Mouse (Mus musculus) thymus, postnatal 10 days (tissue): ENCODE results near the gene Gm4303.
A peak's percentile ranks its signal among the peaks of the same experiment; 100 is the strongest.
"Not testable (repeated sequence)": the region's sequence is repeated elsewhere in the genome, so short reads cannot be mapped to it uniquely, and the experiment has no call there.

Experiments used
- DNase-seq, 2 experiments: peaks; one replicate each; pipeline ENCODE4 v3.0.0; 2021; ENCODE audit warnings: low spot score in 2 of 2

The Gm4303 gene

GRCm38 (mm10) chr10:100345672-100346071 is at the start of gene Gm4303:
Gm4303 (plus strand) TSS chr10:100345972.
- DNase-seq = not testable (repeated sequence)

DNA sequence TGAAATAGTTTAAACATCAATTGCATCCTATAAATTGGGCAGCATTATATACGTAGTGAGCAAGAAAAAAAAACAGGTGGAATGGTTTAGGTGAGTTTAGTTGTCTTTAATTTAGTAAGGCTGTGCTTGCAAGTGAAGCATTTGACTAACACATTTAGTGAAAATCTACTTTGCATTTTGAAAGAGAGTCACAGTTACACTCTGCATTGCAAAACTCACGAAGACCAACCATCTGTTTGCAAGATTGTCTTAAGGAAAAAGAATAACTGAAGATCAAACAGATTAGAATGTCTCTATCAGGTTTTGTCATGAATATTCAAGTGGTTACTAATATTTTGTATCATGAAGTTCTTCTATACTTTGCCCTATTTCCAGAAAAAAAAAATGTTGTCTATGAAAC is 49.7 kb upstream of the Gm4303 start:
- no peak for DNase-seq

DNA sequence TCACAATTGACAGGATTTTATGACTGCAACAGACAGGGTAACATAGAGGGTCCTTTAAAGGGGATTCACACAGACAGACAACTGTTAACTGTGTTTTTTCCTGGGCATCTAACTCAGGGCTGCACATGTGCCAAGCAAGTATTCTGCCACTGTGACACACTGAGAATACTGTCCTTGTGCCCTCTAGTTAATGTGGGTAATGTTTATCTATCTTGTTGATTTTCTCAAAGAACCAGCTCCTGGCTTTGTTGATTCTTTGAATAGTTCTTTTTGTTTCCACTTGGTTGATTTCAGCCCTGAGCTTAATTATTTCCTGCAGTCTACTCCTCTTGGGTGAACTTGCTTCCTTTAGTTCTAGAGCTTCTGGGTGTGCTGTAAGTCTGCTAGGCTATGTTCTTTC is 45.7 kb upstream of the Gm4303 start:
- DNase-seq = not testable (repeated sequence)

GRCm38 (mm10) chr10:100335376-100335775 is 10.4 kb upstream of the Gm4303 start, which contains the start of gene Gm4301:
Gm4301 (plus strand) TSS chr10:100335676.
- not testable (repeated sequence) for DNase-seq

DNA sequence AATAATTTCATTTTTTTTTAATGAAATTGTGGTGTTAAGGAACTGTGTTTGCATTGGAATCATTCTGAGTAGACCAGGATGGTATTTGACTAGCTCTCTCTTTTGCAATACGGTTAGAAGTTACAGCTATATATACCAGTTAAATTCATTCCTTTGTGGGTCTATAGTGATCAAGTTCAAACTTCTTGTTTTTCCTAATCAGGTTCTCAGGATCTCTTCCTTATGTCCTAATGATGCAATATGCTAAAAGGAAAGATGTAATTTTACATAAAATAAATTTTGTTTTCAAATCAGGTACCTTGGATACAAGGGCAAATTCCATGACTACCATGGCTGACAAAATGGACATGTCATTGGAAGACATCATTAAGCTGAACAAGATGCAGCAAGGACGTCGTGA is 5.2 kb upstream of the Gm4303 start, which contains the start of gene Gm4302:
Gene Gm4302, plus strand, starts transcription at position 301 of the 400 bp plus-strand sequence.
- DNase-seq = not testable (repeated sequence)

DNA sequence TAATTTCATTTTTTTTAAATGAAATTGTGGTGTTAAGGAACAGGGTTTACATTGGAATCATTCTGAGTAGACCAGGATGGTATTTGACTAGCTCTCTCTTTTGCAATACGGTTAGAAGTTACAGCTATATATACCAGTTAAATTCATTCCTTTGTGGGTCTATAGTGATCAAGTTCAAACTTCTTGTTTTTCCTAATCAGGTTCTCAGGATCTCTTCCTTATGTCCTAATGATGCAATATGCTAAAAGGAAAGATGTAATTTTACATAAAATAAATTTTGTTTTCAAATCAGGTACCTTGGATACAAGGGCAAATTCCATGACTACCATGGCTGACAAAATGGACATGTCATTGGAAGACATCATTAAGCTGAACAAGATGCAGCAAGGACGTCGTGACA is 5.0 kb downstream of the Gm4303 start, which contains the start of gene Gm4305:
Gene Gm4305, plus strand, starts transcription at position 301 of the 400 bp plus-strand sequence.
- not testable (repeated sequence) for DNase-seq

GRCm38 (mm10) chr10:100356841-100357240 is 11.1 kb downstream of the Gm4303 start:
- DNase-seq = peak in 1 of 2 experiments; percentile 11

GRCm38 (mm10) chr10:100361038-100361437 is 15.3 kb downstream of the Gm4303 start, which contains the start of gene Gm4307:
Gm4307 (plus strand) TSS chr10:100361338.
- not testable (repeated sequence) for DNase-seq

- DNase-seq = not testable (repeated sequence)
Observed at GRCm38 (mm10) chr10:100382460-100382859, 36.7 kb downstream of the Gm4303 start, which contains the start of gene Gm4312. Gm4312 (minus strand) TSS chr10:100382560.
